Mouse (Mus musculus) ES-E14 (cell line): Measurements from ENCODE around the gene Slc24a1.

Source experiments
- HCFC1 ChIP-seq: IDR thresholded peaks from 2 replicates; pipeline ENCODE4 v1.6.1; 2012; ENCODE audit warnings: low read length, inconsistent platforms, borderline replicate concordance; ENCODE audit not compliant: insufficient read depth
- MAFK ChIP-seq: IDR thresholded peaks from 2 replicates; pipeline ENCODE4 v1.6.1; 2014; ENCODE audit warnings: mild to moderate bottlenecking, low read depth, low read length, inconsistent platforms; ENCODE audit not compliant: insufficient read depth
- ZNF384 ChIP-seq: IDR thresholded peaks from 2 replicates; pipeline ENCODE4 v1.6.1; 2012; ENCODE audit warnings: low read depth, low read length, inconsistent platforms

DNA sequence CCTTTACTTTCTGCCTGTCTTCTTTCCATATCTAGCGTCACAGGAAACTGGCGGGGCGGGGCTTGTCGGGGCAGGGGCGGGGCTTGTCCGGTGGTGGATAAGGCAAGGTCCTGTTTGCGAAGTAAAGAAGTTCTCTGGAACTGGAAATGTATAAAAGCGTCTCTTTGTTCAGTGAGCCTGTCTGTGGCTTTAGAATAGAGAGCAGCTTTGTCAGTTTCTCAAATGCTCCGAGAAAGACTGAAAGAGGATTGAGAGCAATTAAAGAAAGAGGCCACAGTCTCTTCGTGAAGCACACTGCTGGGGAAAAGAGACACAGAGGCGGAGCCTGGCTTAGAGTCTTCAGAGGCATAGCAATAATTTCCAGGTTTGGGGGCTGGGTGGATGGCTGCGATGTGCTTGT is 4.9 kb upstream of the Slc24a1 start:
- no peak for TF ChIP-seq MAFK
- no peak for TF ChIP-seq HCFC1
- TF ChIP-seq ZNF384: no peak
